Mouse (Mus musculus): ENCODE results near the gene Rfc4.

Gene Rfc4

DNA sequence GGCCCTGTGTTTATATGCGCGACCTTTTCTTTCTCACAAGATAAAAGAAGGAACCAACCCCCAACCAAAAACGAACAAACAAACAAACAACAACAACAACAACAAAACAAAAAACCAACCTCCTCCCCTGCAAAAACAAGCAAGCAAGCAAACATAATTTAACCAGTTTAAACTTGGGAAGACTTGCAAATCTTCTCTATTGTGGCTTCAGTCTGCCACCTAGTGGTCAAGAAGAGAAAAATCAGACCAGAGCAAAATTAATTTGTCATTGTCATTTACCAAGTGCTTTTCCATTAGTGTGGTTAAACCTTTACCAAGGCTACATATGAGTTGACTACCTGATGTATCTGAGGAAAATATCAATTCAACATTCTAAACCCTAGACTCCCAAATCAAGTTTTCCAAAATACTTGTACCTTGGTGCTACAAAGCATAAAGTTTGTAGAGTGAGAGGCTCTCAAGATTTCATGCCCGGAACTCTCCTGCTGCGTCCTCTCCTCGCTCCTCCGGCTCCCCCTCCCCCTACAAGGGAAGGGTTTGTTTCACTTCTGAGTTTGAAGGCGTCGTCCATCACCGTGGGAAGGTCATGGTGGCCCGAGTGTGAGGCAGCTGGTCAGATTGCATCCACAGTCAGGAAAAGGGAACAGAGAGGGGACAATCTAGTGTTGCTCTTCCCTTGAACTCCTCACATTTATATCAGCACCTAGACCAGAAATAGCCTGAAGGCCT lies 8.0 kb upstream of the Rfc4 start:
- DNase-seq (ENCODE audit: low spot score) = peak; percentile 36

DNA sequence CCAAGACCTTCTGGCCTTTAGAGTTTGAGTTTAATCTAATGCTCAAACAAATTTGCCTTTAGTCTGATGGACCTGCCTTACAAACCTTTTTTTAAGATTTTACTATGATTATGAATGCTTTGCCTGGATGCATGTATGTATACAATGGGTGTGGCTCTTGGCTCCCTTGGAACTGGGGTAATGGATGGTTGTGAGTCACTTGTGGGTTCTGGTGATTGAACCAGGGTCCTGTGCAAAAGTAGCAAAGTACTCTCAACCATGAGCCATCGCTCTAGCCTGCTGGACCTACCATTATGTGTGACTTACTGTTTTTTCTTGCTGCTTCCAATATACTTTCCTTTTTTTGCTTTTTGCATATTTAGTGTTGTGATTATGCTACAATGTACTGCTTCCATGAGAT lies 4.8 kb upstream of the Rfc4 start:
- no peak for DNase-seq (ENCODE audit: low spot score)

DNA sequence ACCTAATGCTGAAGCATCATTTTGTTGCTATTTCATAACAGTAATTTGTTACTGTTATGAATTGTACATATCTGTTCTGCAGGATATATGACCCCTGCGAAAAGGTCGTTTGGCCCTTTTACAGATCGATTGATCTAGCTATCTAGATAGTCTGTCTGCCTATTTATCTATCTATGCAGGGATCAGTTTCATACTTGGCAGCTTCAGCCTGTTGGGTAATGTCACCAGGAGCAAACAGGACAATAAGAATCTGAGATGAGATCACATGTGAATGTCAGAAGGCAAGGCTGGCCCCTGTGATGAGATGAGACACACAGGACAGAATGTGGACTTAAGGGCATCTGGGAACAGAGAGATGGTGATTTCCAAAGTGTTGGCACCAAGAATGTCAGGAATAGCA lies 2.8 kb upstream of the Rfc4 start:
- DNase-seq (ENCODE audit: low spot score) = no peak

DNA sequence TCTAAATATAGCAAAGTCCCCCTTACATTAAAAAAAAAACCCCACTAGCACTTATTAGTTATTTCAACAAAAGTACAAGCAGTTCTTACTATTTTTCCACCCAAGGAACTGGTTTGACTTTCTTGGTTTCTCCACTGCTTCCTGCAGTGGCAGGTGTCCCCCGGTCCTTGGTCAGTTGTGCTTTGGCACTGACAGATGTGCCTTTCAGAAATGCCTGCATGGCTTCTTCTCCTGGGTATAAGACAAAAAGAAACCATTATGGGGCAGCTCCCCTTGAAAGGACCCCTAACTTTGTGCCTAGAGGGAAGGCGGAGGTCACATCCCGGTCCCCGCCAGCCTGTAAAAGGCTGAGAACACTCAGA lies 245 bp downstream of the Rfc4 start:
- DNase-seq (ENCODE audit: low spot score) = no peak

DNA sequence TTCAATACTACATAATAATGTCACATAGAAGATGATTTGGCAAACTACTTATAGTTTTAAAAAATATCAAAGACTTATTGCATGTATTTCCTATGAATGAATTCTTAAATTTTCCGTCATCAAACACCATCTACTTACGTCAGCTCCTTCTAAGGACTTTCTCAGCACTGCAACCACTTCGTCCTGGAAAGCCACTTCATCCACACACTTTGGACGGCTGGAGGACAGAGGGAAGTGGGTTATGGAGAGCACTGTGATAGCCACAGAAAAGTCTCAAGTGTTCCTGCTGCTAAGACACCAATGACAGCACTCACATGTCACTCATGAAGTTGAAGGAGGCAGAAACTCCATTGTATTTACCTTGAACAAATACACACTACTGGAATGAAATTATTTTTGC lies 3.1 kb downstream of the Rfc4 start:
- DNase-seq (ENCODE audit: low spot score) = no peak

DNA sequence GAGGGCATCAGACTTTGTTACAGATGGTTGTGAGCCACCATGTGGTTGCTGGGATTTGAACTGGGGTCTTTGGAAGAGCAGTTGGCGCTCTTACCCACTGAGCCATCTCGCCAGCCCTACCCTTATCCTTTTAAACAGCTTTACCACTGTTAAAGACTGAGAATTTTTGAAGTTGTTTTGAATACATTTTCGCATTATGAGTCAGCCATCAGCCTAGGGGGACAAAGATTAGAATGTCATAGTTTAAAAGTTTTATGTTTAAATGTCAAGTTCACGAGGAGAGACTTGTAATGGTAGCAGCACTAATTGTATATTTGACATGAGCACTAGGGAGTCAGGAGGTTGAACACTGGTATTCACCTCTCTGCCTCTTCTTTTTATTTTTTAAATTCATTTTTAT lies 4.4 kb downstream of the Rfc4 start:
- no peak for DNase-seq (ENCODE audit: low spot score)

DNA sequence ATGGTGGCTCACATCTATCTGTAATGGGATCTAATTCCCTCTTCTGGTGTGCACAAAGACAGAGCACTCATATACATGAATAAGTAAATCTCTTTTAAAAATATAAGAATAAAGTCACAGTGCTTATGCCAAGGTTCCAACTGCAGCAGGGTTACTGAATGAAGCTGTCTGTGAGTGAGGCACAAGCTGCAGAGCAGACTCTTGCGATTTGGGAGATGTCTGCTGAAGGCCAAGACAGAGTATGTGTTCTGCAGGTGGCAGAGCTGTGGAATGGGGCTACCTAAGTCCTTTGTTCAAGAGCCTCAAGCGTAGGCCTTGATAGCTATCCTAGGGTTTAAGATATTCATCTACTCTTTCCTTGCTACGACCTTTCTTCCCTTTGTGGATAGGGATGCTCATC lies 5.1 kb downstream of the Rfc4 start:
- DNase-seq (ENCODE audit: low spot score) = no peak

DNA sequence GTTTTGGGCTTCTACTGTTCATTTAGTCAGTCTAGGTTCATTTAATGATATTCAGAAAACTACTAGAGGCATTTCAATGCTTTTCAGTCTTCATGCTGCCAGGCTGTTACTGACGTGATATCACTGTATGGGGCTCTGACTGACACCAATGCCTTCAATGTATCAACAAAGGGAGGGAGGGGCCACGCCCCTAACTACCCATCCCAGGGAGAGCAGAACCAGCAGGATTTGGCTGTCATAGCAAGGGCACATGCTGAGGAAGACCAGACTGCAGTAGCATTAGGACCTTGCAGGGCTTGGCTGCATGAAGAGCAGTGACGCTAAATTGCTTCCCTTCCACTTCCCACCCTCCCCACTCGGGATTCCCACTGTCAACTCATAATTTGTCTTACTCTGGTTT lies 10.4 kb downstream of the Rfc4 start:
- DNase-seq (ENCODE audit: low spot score) = no peak

DNA sequence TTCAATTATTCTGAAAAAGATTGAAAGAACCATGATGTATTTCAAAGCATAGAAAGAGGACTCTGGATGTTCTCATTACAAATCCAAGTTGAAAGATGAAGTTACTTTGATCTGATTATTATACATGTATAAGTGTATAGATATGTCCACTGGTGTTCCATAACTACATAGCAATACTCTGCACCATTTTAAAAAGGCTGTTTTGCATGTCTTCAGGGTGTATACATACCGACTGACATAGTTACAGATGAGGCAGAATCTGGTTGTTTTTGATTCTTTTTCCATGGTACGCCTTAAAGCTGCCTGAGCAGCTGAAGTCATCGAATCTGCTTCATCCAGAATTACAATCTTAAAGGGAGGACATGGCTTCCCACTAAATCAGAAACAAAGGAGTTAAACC lies 12.1 kb downstream of the Rfc4 start:
- no peak for DNase-seq (ENCODE audit: low spot score)

DNA sequence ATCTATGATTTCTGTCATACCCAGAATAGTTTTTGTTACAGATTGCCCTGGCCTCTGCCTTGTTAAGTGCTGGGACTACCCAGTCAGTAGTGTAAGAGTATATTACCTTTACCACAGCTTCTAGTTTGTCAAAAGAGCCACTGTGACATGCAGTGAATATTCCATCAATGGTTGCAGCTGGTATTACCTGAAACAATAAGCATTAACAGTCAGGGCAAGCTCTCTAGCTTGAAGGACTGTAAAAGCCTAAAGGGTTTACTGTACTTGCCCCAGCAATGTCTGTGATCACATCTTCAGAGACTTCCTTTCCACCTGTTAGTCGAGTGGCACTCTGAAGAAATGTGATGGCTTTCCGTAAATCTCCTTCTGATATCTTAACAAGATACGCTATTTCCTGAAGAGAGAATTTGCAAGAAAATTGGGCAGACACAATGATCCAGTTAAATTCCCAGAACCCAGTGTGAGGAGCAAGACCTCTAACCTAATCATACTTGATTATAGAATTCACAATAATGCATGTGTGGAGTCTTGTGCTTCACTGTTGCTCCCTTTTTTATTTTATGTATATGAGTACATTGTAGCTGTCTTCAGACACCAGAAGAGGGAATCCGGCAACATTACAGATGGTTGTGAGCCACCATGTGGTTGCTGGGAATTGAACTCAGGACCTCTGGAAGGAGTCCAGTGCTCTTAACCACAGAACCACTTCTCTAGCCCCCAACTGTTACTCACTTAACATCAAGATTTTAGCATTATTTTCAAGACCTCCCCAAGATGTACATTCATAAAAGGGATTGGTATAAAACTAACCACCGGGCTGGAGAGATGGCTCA lies 13.0 kb downstream of the Rfc4 start:
- DNase-seq (ENCODE audit: low spot score) = no peak

DNA sequence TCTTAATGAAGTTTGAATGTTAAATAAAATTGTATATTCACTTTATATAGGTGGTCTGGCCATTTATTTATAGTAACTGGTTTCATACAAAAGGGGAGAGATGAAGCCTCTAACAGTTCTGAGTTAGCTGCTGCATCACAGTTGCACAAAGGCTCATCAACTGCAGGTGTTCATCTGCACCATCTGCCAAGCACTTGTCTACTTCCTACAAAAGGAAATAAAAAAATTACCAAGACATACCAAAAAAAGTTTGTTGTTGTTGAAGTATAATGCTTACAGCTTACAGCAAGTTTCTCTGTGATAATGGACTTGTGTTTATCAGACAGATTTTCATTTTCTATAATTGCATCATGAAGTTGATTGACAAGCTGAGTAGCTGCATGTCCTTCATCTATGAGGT lies 13.6 kb downstream of the Rfc4 start:
- no peak for DNase-seq (ENCODE audit: low spot score)

DNA sequence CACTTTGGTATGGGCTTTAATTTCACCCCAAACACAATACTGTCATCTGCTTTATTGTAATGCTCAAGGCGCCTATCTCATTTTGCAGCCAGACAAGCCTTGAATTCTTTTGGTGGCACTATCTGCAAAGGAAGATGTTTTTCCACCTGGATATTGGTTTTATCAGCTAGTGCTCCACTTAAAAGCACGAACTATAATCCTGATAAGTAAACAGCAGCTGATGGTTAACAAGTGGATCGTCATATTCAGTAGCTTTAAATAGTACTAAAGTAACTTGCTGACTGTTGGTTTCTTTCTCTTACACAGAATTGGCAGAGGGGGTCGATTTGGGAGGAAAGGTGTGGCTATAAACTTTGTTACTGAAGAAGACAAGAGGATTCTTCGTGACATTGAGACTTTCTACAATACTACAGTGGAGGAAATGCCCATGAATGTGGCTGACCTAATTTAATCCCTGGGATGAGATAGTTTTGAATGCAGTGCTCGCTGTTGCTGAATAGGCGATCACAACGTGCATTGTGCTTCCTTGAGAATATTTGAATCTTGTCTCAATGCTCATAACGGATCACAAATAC lies 14.6 kb downstream of the Rfc4 start:
- no peak for DNase-seq (ENCODE audit: low spot score)

DNA sequence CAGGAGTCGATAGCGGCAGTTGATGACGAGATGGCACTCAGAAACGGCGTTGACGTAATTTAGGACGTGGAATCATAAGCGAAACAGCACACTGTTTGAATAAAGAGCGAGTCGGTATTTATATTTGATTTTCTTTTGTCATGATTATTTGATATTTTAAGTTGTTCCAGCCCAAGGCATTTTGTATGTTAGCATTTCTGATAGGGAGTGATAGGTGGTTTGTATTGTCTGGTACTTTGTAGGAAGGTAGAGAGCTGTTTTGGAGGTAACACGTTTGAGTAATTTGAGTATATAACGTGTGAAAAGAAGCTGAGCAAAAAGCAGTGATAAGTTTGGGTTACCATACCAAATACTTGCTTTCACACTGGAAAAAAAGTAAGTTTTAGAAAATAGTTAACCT lies 15.2 kb downstream of the Rfc4 start:
- DNase-seq (ENCODE audit: low spot score) = no peak

DNA sequence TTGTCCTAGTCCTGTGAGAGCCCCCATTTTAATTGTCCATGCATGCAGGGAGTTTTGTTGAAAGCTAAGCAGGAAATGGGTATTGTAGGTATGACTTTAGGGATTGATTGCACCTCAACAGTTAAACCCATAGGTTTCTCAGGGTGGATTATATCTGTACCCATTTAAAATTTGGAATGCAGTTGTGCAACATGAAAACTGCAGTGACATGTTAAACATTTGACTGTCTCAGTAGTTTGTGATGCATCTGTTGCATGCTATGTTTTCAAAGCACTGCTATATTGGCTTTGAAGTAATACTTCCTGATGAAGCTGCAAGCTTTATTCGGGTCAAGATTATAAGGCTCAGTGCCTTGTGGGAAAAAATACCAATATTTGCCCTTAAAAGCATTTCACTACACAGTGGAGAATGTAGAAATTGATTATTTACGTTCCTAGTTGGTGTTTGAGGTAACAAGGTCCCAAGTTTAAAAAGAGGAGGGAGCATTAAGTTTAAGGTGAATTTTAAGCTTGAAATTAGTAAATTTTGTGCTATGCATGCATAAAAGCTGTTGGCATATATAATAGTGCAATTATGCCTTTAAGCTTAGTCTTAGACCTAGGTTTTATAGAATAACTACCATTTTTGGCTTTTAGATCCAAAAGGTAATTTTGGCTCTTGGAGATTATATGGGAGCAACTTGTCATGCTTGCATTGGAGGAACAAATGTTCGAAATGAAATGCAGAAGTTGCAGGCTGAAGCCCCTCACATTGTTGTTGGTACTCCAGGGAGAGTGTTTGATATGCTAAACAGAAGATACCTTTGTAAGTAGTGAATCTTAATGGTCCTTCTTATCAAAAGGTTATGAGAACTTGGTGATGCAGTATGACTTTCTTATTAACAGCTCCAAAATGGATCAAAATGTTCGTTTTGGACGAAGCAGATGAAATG lies 17.9 kb downstream of the Rfc4 start:
- DNase-seq (ENCODE audit: low spot score) = no peak

DNA sequence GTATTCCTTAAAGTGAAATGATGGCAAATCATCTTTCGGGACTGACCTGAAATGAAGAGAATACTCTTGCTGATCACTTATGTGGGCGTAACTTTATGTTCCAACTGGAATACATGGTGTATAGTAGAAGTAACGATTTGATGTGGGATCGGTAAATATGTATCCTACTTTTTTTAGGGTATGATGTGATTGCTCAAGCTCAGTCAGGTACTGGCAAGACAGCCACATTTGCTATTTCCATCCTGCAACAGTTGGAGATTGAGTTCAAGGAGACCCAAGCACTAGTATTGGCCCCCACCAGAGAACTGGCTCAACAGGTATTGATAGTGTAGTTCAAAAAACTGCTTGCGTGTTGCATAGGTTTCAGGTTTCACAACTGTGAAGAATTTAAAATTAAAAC lies 18.6 kb downstream of the Rfc4 start:
- DNase-seq (ENCODE audit: low spot score) = no peak

DNA sequence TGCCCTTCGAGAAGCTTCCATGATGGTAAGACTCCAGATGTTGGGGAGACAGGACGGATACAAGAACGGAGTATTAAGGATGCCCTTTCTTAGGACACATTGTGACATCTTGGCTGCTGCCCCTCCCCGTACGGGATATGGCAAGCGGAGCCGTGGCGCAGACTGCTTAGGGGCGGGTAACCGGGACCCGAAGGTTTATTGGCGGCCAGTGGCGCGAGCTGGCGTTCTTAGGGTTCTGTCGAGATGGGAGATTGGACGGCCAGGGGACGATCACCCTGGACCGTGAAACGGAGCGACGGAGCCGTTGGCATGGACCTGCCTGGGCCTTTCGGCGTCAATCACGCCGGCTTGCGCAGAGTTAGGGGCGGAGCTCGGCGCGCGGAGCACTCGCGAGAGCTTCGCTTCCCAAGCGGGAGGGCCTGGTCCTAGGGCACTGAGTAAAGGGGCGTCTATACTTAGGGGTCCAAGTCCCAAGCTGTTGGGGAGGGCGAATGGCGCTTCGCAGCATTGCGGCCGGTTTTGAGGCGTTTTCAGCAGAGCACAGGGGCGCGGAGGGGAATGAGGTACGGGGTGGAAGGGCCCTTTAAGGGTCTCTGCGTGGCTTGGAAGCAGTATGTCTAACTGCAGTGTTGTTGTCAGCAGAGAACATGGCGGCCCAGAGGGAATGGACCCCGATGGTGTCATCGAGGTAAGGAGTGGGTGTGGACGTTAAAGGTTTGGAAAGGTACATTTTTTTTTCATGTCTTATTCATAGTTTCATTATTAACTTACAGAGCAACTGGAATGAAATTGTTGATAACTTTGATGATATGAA lies 19.4 kb downstream of the Rfc4 start:
- peak; percentile 84 for DNase-seq (ENCODE audit: low spot score)

DNA sequence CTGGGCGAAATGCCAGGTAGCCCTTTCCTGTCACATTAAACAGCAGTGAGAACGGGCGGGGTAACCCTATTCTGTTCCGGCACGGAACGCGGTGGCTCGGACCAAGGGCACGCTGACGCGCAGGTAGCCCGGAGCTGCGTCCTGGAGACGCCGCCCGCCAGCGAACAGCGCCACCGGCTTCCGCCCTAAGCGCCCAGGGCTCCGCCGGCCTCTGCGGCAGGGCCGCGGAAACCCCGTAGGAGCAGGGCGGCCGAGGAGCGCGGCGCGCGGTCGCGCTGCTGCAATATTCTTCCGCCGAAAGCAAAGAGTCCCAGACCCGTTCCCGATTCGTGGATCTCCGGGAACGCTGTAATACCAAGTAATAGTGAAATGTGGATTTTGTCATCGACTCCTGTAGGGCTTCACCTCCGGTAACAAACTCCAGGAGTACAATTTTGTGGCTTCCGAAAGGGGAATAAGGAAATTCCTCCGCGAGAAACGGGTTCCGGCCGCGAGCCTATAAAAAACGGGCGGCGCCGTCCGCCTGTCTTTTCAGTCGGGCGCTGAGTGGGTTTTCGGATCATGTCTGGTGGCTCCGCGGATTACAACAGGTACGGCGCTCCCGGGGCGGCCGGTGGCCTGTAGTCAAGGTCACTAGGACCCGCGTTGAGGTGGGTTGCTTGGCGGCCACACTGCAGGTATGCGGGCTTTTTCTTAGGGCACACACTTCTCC lies 20.1 kb downstream of the Rfc4 start, which contains the start of gene Eif4a2:
TSS of gene Eif4a2 (plus strand) at position 214 of the 712 bp plus-strand sequence.
- DNase-seq (ENCODE audit: low spot score) = peak; percentile 93

DNA sequence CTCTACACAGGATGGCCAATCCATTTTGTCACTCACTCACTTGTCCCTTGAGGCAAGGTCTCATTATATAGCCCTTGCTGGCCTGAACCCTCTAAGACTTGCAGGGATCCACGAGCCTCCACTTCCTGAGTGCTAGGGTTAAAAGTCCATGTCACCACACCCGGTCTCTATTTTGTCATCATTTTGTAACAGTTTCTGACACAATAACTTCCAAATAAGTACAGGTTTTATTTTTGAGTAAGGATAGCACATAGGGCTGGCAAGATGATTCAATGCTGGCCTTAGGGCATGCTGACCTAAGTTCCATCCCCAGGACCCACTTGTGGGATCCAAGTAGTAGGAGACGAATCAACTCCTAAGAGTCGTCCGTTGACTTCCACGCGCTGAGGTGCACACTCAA lies 21.4 kb downstream of the Rfc4 start:
- no peak for DNase-seq (ENCODE audit: low spot score)

DNA sequence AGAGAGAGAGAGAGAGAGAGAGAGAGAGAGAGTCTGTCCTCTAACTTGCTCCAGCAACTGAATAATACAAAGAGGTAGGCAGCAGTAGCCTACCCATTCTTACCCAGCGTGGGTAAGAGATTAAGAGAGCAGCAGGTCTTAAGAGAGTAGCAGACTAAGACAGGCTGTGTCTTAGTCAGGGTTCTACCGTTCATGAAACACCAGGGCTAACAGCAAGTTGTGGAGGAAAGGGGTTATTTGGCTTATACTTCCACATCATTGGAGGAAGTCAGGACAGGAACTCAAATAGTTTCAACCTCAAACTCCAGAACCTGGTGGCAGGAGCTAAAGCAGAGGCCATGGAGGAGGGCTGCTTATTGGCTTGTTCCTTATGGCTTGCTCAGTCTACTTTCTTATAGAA lies 23.7 kb downstream of the Rfc4 start:
- no peak for DNase-seq (ENCODE audit: low spot score)

DNA sequence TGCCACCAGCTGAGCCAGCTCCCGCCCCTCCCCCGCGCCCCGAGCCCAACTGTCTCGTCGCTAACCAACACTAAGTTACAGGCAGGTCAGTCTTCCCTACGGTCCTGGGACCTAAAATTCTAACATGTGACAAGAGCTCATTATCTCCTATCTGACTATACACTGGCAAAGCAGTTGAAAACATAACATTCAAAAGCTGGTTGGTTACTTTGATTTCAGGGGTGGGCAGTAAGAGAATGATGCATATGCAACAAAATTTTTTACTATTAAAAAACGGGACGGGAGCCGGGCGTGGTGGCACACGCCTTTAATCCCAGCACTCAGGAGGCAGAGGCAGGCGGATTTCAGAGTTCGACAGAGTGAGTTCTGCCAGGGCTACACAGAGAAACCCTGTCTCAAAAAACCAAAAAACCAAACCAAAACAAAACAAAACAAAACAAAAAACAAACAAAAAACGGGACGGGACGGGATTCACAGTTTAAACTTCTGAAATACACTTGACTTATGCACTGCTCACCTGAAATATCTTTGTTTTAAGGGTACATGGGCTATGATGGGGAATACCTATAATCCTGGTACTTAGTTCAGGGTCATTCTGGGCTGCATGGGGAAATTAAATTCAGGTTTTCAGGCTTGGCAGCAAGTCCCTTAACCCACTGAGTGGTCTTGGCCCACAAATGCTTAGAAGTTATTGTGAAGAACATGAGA lies 24.3 kb downstream of the Rfc4 start:
- no peak for DNase-seq (ENCODE audit: low spot score)
